Mouse (Mus musculus) midbrain, embryonic 14.5 days (tissue): ENCODE results near the gene Cysltr2. TPM values are rescaled to one million over a fixed set of nuclear protein-coding genes. Genes with fewer than 3 reads are reported as not detected.

Experiments used
- ATAC-seq: fragments of 200-750 bp; cut with Nextera tagmentation; 2 replicates; pipeline ENCODE4 v1.8.0; 2017; ENCODE audit warnings: moderate number of reproducible peaks, moderate library complexity; ENCODE audit not compliant: low FRiP score, low TSS enrichment
- DNase-seq: peaks from one replicate; pipeline ENCODE4 v3.0.0-alpha.2; 2015
- H3K27ac ChIP-seq: fragments of 300-500 bp; sonication (generic); replicated peaks from 2 replicates; pipeline ENCODE4 v1.5.1; 2014; ENCODE audit warnings: mild to moderate bottlenecking, low read depth, low read length, moderate library complexity
- H3K27me3 ChIP-seq: fragments of 300-500 bp; sonication (generic); 2 replicates; pipeline ENCODE4 v1.6.1; 2014; ENCODE audit warnings: low read length, control low read depth, mixed read lengths; ENCODE audit not compliant: control insufficient read depth, insufficient read depth
- H3K36me3 ChIP-seq: fragments of 300-500 bp; sonication (generic); 2 replicates; pipeline ENCODE4 v1.6.1; 2014; ENCODE audit warnings: low read length, control low read depth; ENCODE audit not compliant: control insufficient read depth, insufficient read depth
- H3K4me1 ChIP-seq: fragments of 300-500 bp; sonication (generic); 2 replicates; pipeline ENCODE4 v1.6.1; 2014; ENCODE audit warnings: mild to moderate bottlenecking, antibody characterized with exemption, low read length, control low read depth; ENCODE audit not compliant: control insufficient read depth, insufficient read depth
- H3K4me2 ChIP-seq: fragments of 300-500 bp; sonication (generic); 2 replicates; pipeline ENCODE4 v1.6.1; 2014; ENCODE audit warnings: mild to moderate bottlenecking, low read length, moderate library complexity
- H3K4me3 ChIP-seq: fragments of 300-500 bp; sonication (generic); replicated peaks from 2 replicates; pipeline ENCODE4 v1.5.1; 2014; ENCODE audit warnings: low read depth, low read length
- H3K9ac ChIP-seq: fragments of 300-500 bp; sonication (generic); replicated peaks from 2 replicates; pipeline ENCODE4 v1.6.1; 2014; ENCODE audit warnings: mild to moderate bottlenecking, low read length, moderate library complexity
- H3K9me3 ChIP-seq: fragments of 300-500 bp; sonication (generic); 2 replicates; pipeline ENCODE4 v1.6.1; 2016; ENCODE audit warnings: low read length, control low read depth, mixed read lengths; ENCODE audit not compliant: control insufficient read depth
- WGBS: fragments of 180-500 bp; shearing (Covaris S2); extraction: QIAGEN DNeasy Blood & Tissue Kit; methylation state at CpG from one replicate; pipeline ENCODE4 v1.1.7; 2014; 5-methylcytosine and 5-hydroxymethylcytosine counted together
- polyA plus RNA-seq: library from polyadenylated mRNA; unstranded; fragments of >200 nt; fragmentation: Nextera tagmentation; extraction: Ambion mirVana; gene quantifications from 2 replicates; pipeline ENCODE4 v1.2.1, GENCODE M21; 2014

The Cysltr2 gene
- polyA plus RNA-seq, 1 experiment from 2014 or later: 0.16 TPM

DNA sequence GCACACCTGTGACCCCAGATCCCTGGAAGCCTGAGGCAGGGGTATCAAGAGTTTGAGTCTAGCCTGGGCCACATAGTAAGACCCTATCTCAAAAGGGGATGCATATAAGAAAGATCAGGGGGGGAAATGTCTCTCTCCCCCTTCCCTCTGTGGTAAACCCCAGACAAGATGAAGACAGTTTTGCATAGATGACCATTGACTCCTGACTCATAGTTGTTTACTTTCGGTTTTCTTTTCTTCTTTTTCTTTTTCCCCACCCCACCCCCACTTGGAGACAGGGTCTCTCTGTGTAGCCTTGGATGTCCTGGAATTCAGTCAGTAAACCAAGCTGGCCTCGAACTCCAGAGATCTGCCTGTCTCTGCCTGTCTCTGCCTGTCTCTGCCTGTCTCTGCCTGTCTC, 9.8 kb upstream of the Cysltr2 start:
- Histone ChIP-seq H3K27me3 (no peaks in the 10 kb centered on the region), H3K4me2 (no peak overlapping the region), H3K9ac (no peak overlapping the region), H3K4me1 (no peaks in the 10 kb centered on the region), H3K36me3 (no peaks in the 10 kb centered on the region), H3K9me3 (no peaks in the 10 kb centered on the region), H3K4me3 (no peak overlapping the region), H3K27ac (no peak overlapping the region)
- DNase-seq (no peak), ATAC-seq (no peak)
- 91% methylated on average over 2 of the region's 2 CpGs for WGBS

GRCm38 (mm10) chr14:73057764-73058163, 8.8 kb upstream of the Cysltr2 start:
- WGBS: 71% methylated on average over 10 of the region's 10 CpGs
- DNase-seq (peak; percentile 21), ATAC-seq (no peak)
- Histone ChIP-seq H3K9ac (no peak overlapping the region), H3K36me3 (no peaks in the 10 kb centered on the region), H3K9me3 (no peaks in the 10 kb centered on the region), H3K27ac (no peak overlapping the region), H3K4me1 (no peaks in the 10 kb centered on the region), H3K4me2 (no peak overlapping the region), H3K27me3 (no peaks in the 10 kb centered on the region), H3K4me3 (no peak overlapping the region)

GRCm38 (mm10) chr14:73056813-73057212, 7.9 kb upstream of the Cysltr2 start:
- 98% methylated on average over 6 of the region's 6 CpGs for WGBS
- Histone ChIP-seq H3K4me2 (no peak overlapping the region), H3K27me3 (no peaks in the 10 kb centered on the region), H3K4me1 (no peaks in the 10 kb centered on the region), H3K9me3 (no peaks in the 10 kb centered on the region), H3K9ac (no peak overlapping the region), H3K27ac (no peak overlapping the region), H3K36me3 (no peaks in the 10 kb centered on the region), H3K4me3 (no peak overlapping the region)
- ATAC-seq (no peak), DNase-seq (no peak)

DNA sequence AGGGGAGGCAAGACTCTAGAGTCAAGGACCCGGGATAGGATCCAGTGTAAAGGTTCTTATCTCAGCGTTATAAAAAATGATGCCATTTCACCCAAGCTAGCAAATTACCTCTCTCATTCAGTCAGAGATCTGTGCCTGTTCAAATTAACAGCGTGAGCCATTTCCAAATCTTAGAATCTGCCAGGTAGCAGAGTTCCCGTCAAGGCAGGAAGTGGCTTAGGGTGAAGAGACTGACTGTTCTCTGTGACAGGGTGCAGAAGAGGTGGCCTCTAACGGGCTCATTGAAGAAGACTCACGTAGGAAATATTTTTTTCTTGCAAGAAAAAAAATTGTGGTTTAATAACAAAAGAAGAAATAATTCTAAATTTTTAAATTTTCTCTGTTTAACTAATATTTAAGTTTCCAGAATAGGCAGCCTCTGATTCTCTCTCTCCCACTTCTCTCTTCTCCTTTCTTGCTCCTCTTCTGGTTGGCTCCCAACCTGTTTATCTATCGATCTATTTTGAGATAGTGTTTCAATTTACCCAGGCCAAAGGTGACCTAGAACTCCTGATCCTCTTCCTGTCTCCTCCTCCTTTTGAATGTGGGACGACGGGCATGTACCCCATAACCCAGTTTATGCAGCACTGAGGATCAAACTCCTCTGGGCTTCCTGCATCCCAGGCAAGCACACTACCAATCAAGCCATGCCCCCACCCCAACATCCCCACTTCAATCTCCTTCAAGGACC, 3.5 kb downstream of the Cysltr2 start:
- no peaks in the 10 kb centered on the region for H3K9me3 ChIP-seq

DNA sequence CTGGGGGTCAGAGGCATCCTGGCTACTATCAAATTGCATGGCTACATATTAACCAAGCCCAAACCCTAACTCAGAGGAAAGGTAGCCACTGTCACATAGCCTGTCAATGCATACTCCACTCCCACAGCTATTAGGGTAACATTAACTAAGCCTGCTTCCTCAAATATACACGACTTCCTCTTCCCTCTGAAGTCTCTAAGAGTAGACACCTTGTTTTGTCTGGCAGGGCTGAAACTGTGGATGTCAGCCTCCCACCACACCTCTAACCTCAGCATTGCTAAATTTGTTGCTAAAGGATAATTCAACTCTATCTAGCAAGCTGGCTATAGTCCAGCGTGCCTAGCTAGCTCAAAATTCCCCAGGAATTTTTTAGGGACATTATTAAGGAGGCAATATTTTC, 7.2 kb downstream of the Cysltr2 start:
- Histone ChIP-seq H3K4me3 (no peak overlapping the region), H3K9ac (no peak overlapping the region), H3K4me1 (no peaks in the 10 kb centered on the region), H3K27ac (no peak overlapping the region), H3K36me3 (no peaks in the 10 kb centered on the region), H3K9me3 (no peaks in the 10 kb centered on the region), H3K27me3 (no peaks in the 10 kb centered on the region), H3K4me2 (no peak overlapping the region)
- DNase-seq (no peak), ATAC-seq (no peak)
- 84% methylated on average over 2 of the region's 2 CpGs for WGBS

More for the DNA sequence above, 3.5 kb downstream of the Cysltr2 start:
- Histone ChIP-seq H3K9ac (no peak overlapping the region), H3K4me2 (no peak overlapping the region), H3K27ac (no peak overlapping the region), H3K4me1 (no peaks in the 10 kb centered on the region), H3K36me3 (no peaks in the 10 kb centered on the region), H3K4me3 (no peak overlapping the region), H3K27me3 (no peaks in the 10 kb centered on the region)
- ATAC-seq (no peak), DNase-seq (no peak)
- 86% methylated on average over 9 of the region's 9 CpGs for WGBS

GRCm38 (mm10) chr14:73033290-73033689, 15.6 kb downstream of the Cysltr2 start:
- H3K9ac ChIP-seq: no peak overlapping the region
- no peak overlapping the region for H3K4me2 ChIP-seq
- H3K27me3 ChIP-seq: no peaks in the 10 kb centered on the region
- peak; percentile 10 for DNase-seq
- H3K4me3 ChIP-seq: no peak overlapping the region
- H3K4me1 ChIP-seq: no peaks in the 10 kb centered on the region
- 50% methylated on average over 3 of the region's 3 CpGs for WGBS
- no peaks in the 10 kb centered on the region for H3K36me3 ChIP-seq
- no peaks in the 10 kb centered on the region for H3K9me3 ChIP-seq
- no peak for ATAC-seq
- no peak overlapping the region for H3K27ac ChIP-seq

DNA sequence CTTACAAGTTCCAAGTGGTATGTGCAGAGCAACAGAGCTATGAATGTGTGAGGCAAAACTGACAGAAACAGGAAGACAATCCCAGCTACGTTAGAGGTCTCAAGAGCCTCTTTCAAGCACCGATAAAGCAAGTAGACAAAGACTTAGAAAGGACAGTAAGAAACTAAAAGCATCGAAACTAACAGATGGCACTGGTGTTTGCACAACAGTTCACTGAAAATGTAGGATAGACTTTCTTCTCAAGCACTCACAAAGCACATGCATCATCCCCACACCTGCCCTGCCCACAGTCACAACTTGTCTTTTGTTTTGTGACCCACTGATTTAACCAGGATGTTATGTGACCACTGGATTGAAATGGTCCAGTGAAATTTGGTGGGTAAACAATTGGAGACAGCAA, 17.7 kb downstream of the Cysltr2 start:
- no peak overlapping the region for H3K4me2 ChIP-seq
- no peaks in the 10 kb centered on the region for H3K9me3 ChIP-seq
- ATAC-seq: no peak
- H3K27me3 ChIP-seq: no peaks in the 10 kb centered on the region
- H3K9ac ChIP-seq: no peak overlapping the region
- H3K4me3 ChIP-seq: no peak overlapping the region
- H3K27ac ChIP-seq: no peak overlapping the region
- WGBS: 86% methylated on average over 3 of the region's 3 CpGs
- no peak for DNase-seq
- H3K36me3 ChIP-seq: no peaks in the 10 kb centered on the region
- no peaks in the 10 kb centered on the region for H3K4me1 ChIP-seq

- no peak overlapping the region for H3K27ac ChIP-seq
- ATAC-seq: no peak
- no peak overlapping the region for H3K9ac ChIP-seq
- H3K4me2 ChIP-seq: no peak overlapping the region
- H3K4me3 ChIP-seq: no peak overlapping the region
- over 99% methylated on average over 3 of the region's 3 CpGs for WGBS
- no peaks in the 10 kb centered on the region for H3K36me3 ChIP-seq
- H3K9me3 ChIP-seq: no peaks in the 10 kb centered on the region
- H3K4me1 ChIP-seq: no peaks in the 10 kb centered on the region
- no peak for DNase-seq
- no peaks in the 10 kb centered on the region for H3K27me3 ChIP-seq
Observed at GRCm38 (mm10) chr14:73017272-73017671, 31.6 kb downstream of the Cysltr2 start.

- no peaks in the 10 kb centered on the region for H3K36me3 ChIP-seq
- no peaks in the 10 kb centered on the region for H3K4me1 ChIP-seq
- 85% methylated on average over 6 of the region's 6 CpGs for WGBS
- ATAC-seq: no peak
- no peak overlapping the region for H3K4me3 ChIP-seq
- no peak for DNase-seq
- no peaks in the 10 kb centered on the region for H3K27me3 ChIP-seq
- no peak overlapping the region for H3K4me2 ChIP-seq
- no peak overlapping the region for H3K27ac ChIP-seq
- no peaks in the 10 kb centered on the region for H3K9me3 ChIP-seq
- no peak overlapping the region for H3K9ac ChIP-seq
Observed at GRCm38 (mm10) chr14:73015386-73015785, 33.5 kb downstream of the Cysltr2 start.
